Mouse (Mus musculus) stomach, embryonic 15.5 days (tissue): ENCODE results near the gene Rasl12. TPM values are rescaled to one million over a fixed set of nuclear protein-coding genes. Genes with fewer than 3 reads are reported as not detected.
A peak's percentile ranks its signal among the peaks of the same experiment; 100 is the strongest.

Experiments
- ATAC-seq: fragments of 200-750 bp; cut with Nextera tagmentation; 2 replicates; pipeline ENCODE4 v1.8.0; 2017; ENCODE audit warnings: low read depth, moderate number of reproducible peaks, moderate TSS enrichment; ENCODE audit not compliant: insufficient read depth, low FRiP score
- H3K27ac ChIP-seq: fragments of 300-500 bp; sonication (generic); 2 replicates; pipeline ENCODE4 v1.5.1; 2015; ENCODE audit warnings: mild to moderate bottlenecking, inconsistent platforms
- H3K27me3 ChIP-seq: fragments of 300-500 bp; sonication (generic); replicated peaks from 2 replicates; pipeline ENCODE4 v1.6.1; 2015; ENCODE audit warnings: inconsistent platforms
- H3K36me3 ChIP-seq: fragments of 300-500 bp; sonication (generic); 2 replicates; pipeline ENCODE4 v1.6.1; 2015; ENCODE audit warnings: inconsistent platforms
- H3K4me1 ChIP-seq: fragments of 300-500 bp; sonication (generic); 2 replicates; pipeline ENCODE4 v1.6.1; 2015; ENCODE audit warnings: inconsistent platforms
- H3K4me2 ChIP-seq: fragments of 300-500 bp; sonication (generic); 2 replicates; pipeline ENCODE4 v1.6.1; 2015; ENCODE audit warnings: mild to moderate bottlenecking, inconsistent platforms
- H3K4me3 ChIP-seq: fragments of 300-500 bp; sonication (generic); replicated peaks from 2 replicates; pipeline ENCODE4 v1.5.1; 2015; ENCODE audit warnings: inconsistent platforms
- H3K9ac ChIP-seq: fragments of 300-500 bp; sonication (generic); 2 replicates; pipeline ENCODE4 v1.6.1; 2015; ENCODE audit warnings: inconsistent platforms
- H3K9me3 ChIP-seq: fragments of 300-500 bp; sonication (generic); 2 replicates; pipeline ENCODE4 v1.6.1; 2016; ENCODE audit warnings: inconsistent platforms
- WGBS: fragments of 180-500 bp; shearing (Covaris S2); methylation state at CpG from one replicate; pipeline ENCODE4 v1.1.7; 2015; 5-methylcytosine and 5-hydroxymethylcytosine counted together
- polyA plus RNA-seq: library from polyadenylated mRNA; unstranded; fragments of >200 nt; fragmentation: Nextera tagmentation; extraction: Ambion mirVana; gene quantifications from 2 replicates; pipeline ENCODE4 v1.2.1, GENCODE M21; 2015

The Rasl12 gene
- polyA plus RNA-seq, 1 experiment from 2014 or later, result 6.5 TPM

GRCm38 (mm10) chr9:65394360-65394759 is 3.9 kb upstream of the Rasl12 start:
- Histone ChIP-seq H3K9ac (no peak overlapping the region), H3K27ac (no peak overlapping the region), H3K4me3 (no peak overlapping the region), H3K36me3 (no peaks in the 10 kb centered on the region), H3K4me2 (no peak overlapping the region), H3K27me3 (peaks cover 34% of the 10 kb centered on the region), H3K9me3 (no peaks in the 10 kb centered on the region), H3K4me1 (peaks cover 12% of the 10 kb centered on the region; the same call in 1 of the 2 replicates)
- ATAC-seq, result peak; percentile 20; the same call in 1 of the 2 replicates
- 58% methylated on average over 2 of the region's 2 CpGs for WGBS

DNA sequence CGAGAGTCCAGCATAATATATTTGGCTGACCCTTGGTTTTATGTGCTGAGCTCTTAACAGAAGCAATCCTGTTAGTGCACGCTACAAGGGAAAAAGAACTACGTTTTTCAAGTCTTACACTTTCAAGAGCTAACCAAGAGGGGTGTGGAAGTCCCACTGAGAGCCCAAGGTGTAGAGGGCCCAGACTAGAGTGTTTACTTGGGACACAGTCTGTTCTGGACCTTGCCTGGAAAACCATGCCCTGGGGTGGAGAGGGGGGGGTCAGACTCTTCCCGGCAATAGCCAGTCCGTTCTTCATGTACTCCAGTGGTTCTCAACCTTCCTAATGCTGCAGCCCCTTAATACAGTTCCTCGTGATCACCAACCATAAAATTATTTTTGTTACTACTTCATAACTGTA is 1.6 kb downstream of the Rasl12 start:
- WGBS, result 84% methylated on average over 6 of the region's 6 CpGs
- H3K27ac ChIP-seq, result no peak overlapping the region
- H3K9me3 ChIP-seq, result no peaks in the 10 kb centered on the region
- H3K36me3 ChIP-seq, result no peaks in the 10 kb centered on the region
- no peak overlapping the region for H3K4me2 ChIP-seq
- ATAC-seq, result no peak
- no peak overlapping the region for H3K4me3 ChIP-seq
- no peaks in the 10 kb centered on the region for H3K27me3 ChIP-seq
- H3K9ac ChIP-seq, result no peak overlapping the region
- H3K4me1 ChIP-seq, result 0 out of 2 replicates have a peak, but pooled peaks cover 10% of the 10 kb centered on the region

DNA sequence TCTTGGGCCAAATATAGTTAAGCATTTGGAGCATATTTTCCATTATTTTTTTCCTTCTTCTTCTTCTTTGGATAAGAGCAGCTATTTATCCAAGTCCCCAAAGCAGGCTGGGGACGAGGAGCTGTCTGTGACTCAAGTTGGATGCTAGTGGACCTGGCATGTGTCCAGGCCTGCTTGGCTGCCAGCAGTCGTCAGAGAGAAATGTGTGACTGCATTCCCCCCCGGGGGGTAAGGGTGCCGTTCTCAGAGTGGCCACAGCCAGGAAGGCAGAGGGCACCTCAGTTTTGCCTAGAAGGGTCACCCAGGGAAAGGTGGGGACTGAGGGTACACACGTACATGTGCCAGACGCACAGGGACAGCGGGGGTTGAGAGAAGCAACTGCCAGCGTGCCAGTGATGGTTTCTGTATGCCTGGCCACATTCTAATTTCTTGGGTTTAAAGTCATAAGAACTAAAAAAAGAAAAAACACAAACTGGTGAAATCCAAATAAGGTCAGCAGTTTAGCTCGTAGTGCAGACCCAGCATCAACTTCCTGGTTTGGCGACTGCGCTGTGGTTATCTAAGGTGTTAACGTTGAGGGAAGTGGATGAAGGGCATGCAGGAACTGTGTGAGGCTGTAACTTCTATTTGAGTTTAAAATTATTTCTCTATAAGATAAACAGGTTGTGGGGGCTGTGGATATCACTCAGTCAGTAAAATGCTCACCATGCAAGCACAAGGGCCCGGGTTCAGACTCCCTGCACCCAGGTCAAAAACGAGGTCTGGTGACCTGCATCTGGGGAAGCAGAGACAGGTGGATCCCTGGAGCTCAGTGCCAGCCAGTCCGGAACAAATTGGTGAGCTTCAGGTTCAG is 6.3 kb downstream of the Rasl12 start:
- H3K9ac ChIP-seq, result no peak overlapping the region
- 0 out of 2 replicates have a peak, but pooled peaks cover 5% of the 10 kb centered on the region for H3K4me1 ChIP-seq
- 62% methylated on average over 15 of the region's 15 CpGs for WGBS
- H3K36me3 ChIP-seq, result no peaks in the 10 kb centered on the region
- no peak for ATAC-seq
- H3K9me3 ChIP-seq, result no peaks in the 10 kb centered on the region
- no peak overlapping the region for H3K27ac ChIP-seq
- no peak overlapping the region for H3K4me2 ChIP-seq
- no peaks in the 10 kb centered on the region for H3K27me3 ChIP-seq
- H3K4me3 ChIP-seq, result no peak overlapping the region

DNA sequence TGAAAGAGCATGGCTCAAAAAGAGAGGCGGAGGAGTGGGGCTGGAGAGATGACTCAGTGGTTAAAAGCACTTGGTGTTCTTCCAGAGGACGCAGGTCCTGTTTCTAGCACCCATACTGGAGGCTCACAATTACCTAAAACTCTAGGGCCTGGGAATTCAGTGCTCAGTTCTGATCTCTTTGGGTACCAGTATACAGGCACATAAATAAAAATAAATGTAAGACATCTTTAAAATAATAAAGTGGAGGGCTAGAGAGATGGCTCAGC is 6.8 kb downstream of the Rasl12 start:
- Histone ChIP-seq H3K27me3 (no peaks in the 10 kb centered on the region), H3K9me3 (no peaks in the 10 kb centered on the region), H3K4me3 (no peak overlapping the region), H3K36me3 (no peaks in the 10 kb centered on the region), H3K9ac (no peak overlapping the region), H3K4me2 (no peak overlapping the region), H3K4me1 (0 out of 2 replicates have a peak, but pooled peaks cover 5% of the 10 kb centered on the region), H3K27ac (no peak overlapping the region)
- no peak for ATAC-seq
- 79% methylated on average over 2 of the region's 2 CpGs for WGBS

DNA sequence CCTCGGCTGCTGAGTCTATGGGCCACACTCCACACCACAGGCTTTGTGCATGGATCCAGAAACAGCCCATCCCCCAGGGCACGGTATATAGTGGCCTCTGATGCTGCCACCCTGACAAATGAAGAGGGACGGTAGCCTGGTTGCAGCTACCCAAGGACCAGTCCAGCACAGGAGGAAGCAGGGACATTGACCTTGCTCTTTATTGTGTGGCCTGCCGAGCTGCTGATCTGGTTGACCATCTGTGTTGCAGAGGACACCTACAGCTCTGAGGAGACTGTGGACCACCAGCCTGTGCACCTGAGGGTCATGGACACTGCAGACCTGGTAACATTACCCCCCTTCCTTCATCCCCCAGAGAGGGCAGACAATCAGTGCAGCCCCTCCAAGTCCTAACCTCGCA is 9.0 kb downstream of the Rasl12 start:
- Histone ChIP-seq H3K27ac (no peak overlapping the region), H3K9ac (no peak overlapping the region), H3K4me1 (0 out of 2 replicates have a peak, but pooled peaks cover 5% of the 10 kb centered on the region), H3K4me3 (no peak overlapping the region), H3K4me2 (no peak overlapping the region), H3K36me3 (no peaks in the 10 kb centered on the region), H3K9me3 (no peaks in the 10 kb centered on the region), H3K27me3 (no peaks in the 10 kb centered on the region)
- WGBS, result 67% methylated on average over 5 of the region's 5 CpGs
- ATAC-seq, result no peak

GRCm38 (mm10) chr9:65407861-65408260 is 9.6 kb downstream of the Rasl12 start:
- Histone ChIP-seq H3K27me3 (no peaks in the 10 kb centered on the region), H3K4me3 (no peak overlapping the region), H3K9me3 (no peaks in the 10 kb centered on the region), H3K27ac (no peak overlapping the region), H3K4me1 (0 out of 2 replicates have a peak, but pooled peaks cover 5% of the 10 kb centered on the region), H3K4me2 (no peak overlapping the region), H3K36me3 (no peaks in the 10 kb centered on the region), H3K9ac (no peak overlapping the region)
- no peak for ATAC-seq
- 57% methylated on average over 3 of the region's 3 CpGs for WGBS

- ATAC-seq, result no peak
- Histone ChIP-seq H3K4me2 (no peak overlapping the region), H3K27me3 (no peaks in the 10 kb centered on the region), H3K36me3 (no peaks in the 10 kb centered on the region), H3K4me1 (0 out of 2 replicates have a peak, but pooled peaks cover 5% of the 10 kb centered on the region), H3K9ac (no peak overlapping the region), H3K9me3 (no peaks in the 10 kb centered on the region), H3K27ac (no peak overlapping the region), H3K4me3 (no peak overlapping the region)
- WGBS, result 55% methylated on average over 5 of the region's 5 CpGs
Measured at GRCm38 (mm10) chr9:65408871-65409295, 10.6 kb downstream of the Rasl12 start.

GRCm38 (mm10) chr9:65410378-65410777 is 12.1 kb downstream of the Rasl12 start:
- WGBS, result 87% methylated on average over 8 of the region's 8 CpGs
- Histone ChIP-seq H3K27ac (no peak overlapping the region), H3K4me3 (no peak overlapping the region)

GRCm38 (mm10) chr9:65411326-65411725 is 13.0 kb downstream of the Rasl12 start:
- Histone ChIP-seq H3K4me3 (no peak overlapping the region), H3K4me1 (no peaks in the 10 kb centered on the region), H3K36me3 (no peaks in the 10 kb centered on the region), H3K9me3 (no peaks in the 10 kb centered on the region), H3K9ac (no peak overlapping the region), H3K4me2 (no peak overlapping the region), H3K27ac (no peak overlapping the region), H3K27me3 (no peaks in the 10 kb centered on the region)
- no peak for ATAC-seq
- 55% methylated on average over 3 of the region's 3 CpGs for WGBS

More at GRCm38 (mm10) chr9:65410378-65410777, 12.1 kb downstream of the Rasl12 start:
- no peak for ATAC-seq
- Histone ChIP-seq H3K9me3 (no peaks in the 10 kb centered on the region), H3K4me1 (no peaks in the 10 kb centered on the region), H3K36me3 (no peaks in the 10 kb centered on the region), H3K27me3 (no peaks in the 10 kb centered on the region), H3K4me2 (no peak overlapping the region), H3K9ac (no peak overlapping the region)

DNA sequence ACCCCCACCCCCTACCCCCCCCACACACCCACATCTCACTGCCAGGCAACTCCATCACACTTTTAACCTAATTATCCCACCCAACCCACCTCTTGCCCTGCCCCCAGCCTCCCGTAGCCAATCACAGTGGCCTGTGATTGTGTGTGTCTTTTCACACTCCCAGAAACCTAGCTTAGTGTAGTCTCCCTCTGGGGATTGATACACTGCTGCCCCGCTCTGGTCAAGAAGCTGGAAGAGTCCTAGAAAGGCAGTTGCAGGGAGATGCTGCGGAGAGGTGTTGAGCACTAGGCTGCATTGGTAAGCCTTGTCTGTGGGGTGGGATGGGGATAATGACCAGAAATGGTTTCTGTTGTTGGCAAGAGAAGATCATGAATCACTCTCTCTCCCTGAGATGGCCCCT is 19.4 kb downstream of the Rasl12 start:
- Histone ChIP-seq H3K27ac (no peak overlapping the region), H3K4me3 (no peak overlapping the region), H3K4me1 (no peaks in the 10 kb centered on the region), H3K36me3 (no peaks in the 10 kb centered on the region), H3K9me3 (no peaks in the 10 kb centered on the region), H3K27me3 (no peaks in the 10 kb centered on the region), H3K9ac (no peak overlapping the region), H3K4me2 (no peak overlapping the region)
- WGBS, result 33% methylated on average over 3 of the region's 3 CpGs
- no peak for ATAC-seq

GRCm38 (mm10) chr9:65419633-65420032 is 21.3 kb downstream of the Rasl12 start:
- 68% methylated on average over 3 of the region's 3 CpGs for WGBS
- no peak overlapping the region for H3K9ac ChIP-seq
- ATAC-seq, result no peak

DNA sequence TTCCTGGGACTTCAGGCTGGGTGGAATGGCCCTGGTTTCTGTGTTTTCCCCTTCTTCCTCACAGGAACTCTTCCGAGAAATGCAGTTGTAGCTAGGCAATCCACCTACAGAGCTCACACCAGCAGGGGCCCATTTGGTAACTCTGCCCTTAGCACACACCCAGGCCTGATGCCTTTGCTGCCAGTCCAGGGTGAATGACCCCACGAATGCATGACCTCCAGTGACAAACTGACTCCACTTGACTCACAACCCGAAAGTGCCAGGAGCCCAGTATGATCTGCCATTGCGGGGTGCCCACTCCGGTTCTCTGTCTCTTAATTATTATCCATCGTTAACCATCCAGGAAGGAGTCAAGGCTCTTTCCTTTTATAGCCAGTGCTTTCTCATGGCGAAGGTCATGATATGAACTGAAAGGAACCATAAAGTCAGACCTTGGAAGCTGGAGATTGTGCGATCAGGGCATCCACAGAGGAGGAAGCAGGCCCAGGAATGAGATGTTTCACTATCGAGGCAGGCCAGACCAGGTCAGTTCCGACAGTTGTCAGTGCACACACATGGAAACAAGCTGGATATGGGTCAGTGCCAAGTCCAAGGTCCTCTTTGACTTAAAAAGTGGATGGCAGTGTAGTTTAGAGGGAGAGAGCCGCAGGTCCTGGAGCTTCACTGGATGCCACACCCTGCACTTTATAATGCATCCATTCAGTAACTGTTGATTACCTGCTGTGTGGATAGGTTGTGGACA is 24.6 kb downstream of the Rasl12 start, which contains the start of gene Slc51b:
Gene Slc51b, minus strand, starts transcription at position 196 of the 742 bp plus-strand sequence.
- Histone ChIP-seq H3K9me3 (no peaks in the 10 kb centered on the region), H3K4me1 (no peaks in the 10 kb centered on the region), H3K4me2 (no peak within 1 kb of the TSS), H3K36me3 (no peaks in the 10 kb centered on the region), H3K27me3 (no peaks in the 10 kb centered on the region), H3K27ac (no peak within 1 kb of the TSS), H3K9ac (no peak within 1 kb of the TSS), H3K4me3 (no peak within 1 kb of the TSS)
- ATAC-seq, result no peak
- 78% methylated on average over 11 of the region's 11 CpGs for WGBS

More at GRCm38 (mm10) chr9:65419633-65420032, 21.3 kb downstream of the Rasl12 start:
- H3K4me2 ChIP-seq, result no peak overlapping the region
- no peaks in the 10 kb centered on the region for H3K4me1 ChIP-seq
- no peaks in the 10 kb centered on the region for H3K36me3 ChIP-seq
- no peaks in the 10 kb centered on the region for H3K27me3 ChIP-seq
- no peak overlapping the region for H3K4me3 ChIP-seq
- no peak overlapping the region for H3K27ac ChIP-seq
- no peaks in the 10 kb centered on the region for H3K9me3 ChIP-seq
